Mouse (Mus musculus) activated CD4-positive, CD25-positive, alpha-beta regulatory T cell, adult 4 months (primary cell): ENCODE measurements around the gene Cox7a2l. TPM values are rescaled to one million over a fixed set of nuclear protein-coding genes. Genes with fewer than 3 reads are reported as not detected.

ENCODE experiments used
- ATAC-seq: one replicate; pipeline ENCODE4 v1.8.0; 2017
- polyA plus RNA-seq, 2 experiments: library from polyadenylated mRNA; unstranded; fragments of 100-300 nt; shearing (Covaris generic); gene quantifications; one replicate each; pipeline ENCODE4 v1.2.1; 2017

Gene Cox7a2l
- polyA plus RNA-seq, 2 experiments from 2014 or later, result 513 to 559 TPM

DNA sequence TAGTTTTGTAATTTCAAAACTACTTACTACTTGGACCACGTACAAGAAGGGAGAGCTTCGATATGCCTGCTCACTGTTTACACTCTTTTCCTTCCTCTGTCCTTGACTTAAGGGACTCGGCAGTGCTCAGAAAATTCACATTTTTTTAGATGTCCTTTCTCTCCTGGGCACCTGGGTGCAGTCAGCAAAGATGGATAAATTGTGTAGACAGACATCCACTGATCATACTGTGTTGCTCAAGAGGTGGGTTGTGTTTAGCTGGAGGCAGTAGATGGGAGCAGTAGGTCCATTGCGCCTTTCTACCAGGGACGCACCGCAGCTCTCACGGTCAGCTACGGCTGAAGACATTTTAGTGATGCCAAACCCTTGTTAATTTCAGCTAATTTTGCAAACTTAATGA is 64.7 kb downstream of the Cox7a2l start:
- ATAC-seq, result no peak

Other genes with a start within 250 kb of the Cox7a2l start
- gene Eml4, start 166.4 kb downstream of the Cox7a2l start, polyA plus RNA-seq, result 10 to 100 TPM; 14.0 to 15.2 TPM
- under 1 TPM in 1 of 2 experiments, not detected in 1; 0.13 TPM for gene Kcng3, start 114.6 kb upstream of the Cox7a2l start, polyA plus RNA-seq
- gene Mta3, start 188.8 kb upstream of the Cox7a2l start, polyA plus RNA-seq, result 10 to 100 TPM; 73.0 to 86.2 TPM